Mouse (Mus musculus) G1E (cell line): ENCODE measurements around the gene Uqcr10. TPM values are rescaled to one million over a fixed set of nuclear protein-coding genes. Genes with fewer than 3 reads are reported as not detected.

ENCODE experiments used
- ATAC-seq: 2 replicates; pipeline ENCODE4 v1.8.0; 2016; ENCODE audit warnings: mild to moderate bottlenecking; ENCODE audit not compliant: insufficient number of reproducible peaks, poor library complexity, low FRiP score, severe bottlenecking; ENCODE audit errors: extremely low read depth
- DNase-seq: peaks from one replicate; pipeline ENCODE4 v3.0.0; 2012; ENCODE audit warnings: low spot score
- H3K27me3 ChIP-seq: 2 replicates; pipeline ENCODE4 v1.6.1; 2012; ENCODE audit warnings: mild to moderate bottlenecking, low read length, inconsistent platforms; ENCODE audit not compliant: insufficient read depth
- H3K36me3 ChIP-seq: replicated peaks from 2 replicates; pipeline ENCODE3; 2012; ENCODE audit warnings: mild to moderate bottlenecking, inconsistent platforms
- H3K4me1 ChIP-seq: 2 replicates; pipeline ENCODE4 v1.6.1; 2012; ENCODE audit warnings: low read depth, low read length, inconsistent platforms, mixed read lengths; ENCODE audit not compliant: insufficient read depth
- H3K4me3 ChIP-seq: 2 replicates; pipeline ENCODE4 v1.5.1; 2012; ENCODE audit warnings: low read depth, mild to moderate bottlenecking, inconsistent platforms, low read length, moderate library complexity, mixed read lengths
- H3K9me3 ChIP-seq: replicated peaks from 2 replicates; pipeline ENCODE4 v1.6.1; 2012; ENCODE audit warnings: inconsistent platforms
- CTCF ChIP-seq: IDR thresholded peaks from 2 replicates; pipeline ENCODE4 v1.5.1; 2012; ENCODE audit warnings: low read depth, low read length, inconsistent platforms, mixed read lengths
- GATA1 ChIP-seq: IDR thresholded peaks from 2 replicates; pipeline ENCODE4 v1.6.1; 2012; ENCODE audit warnings: borderline replicate concordance, low read length, inconsistent platforms, mixed read lengths
- GATA2 ChIP-seq: IDR thresholded peaks from 2 replicates; pipeline ENCODE4 v1.6.1; 2012; ENCODE audit warnings: low read depth, low read length, inconsistent platforms, borderline replicate concordance
- POLR2AphosphoS5 ChIP-seq: IDR thresholded peaks from 2 replicates; pipeline ENCODE4 v1.6.1; 2012; ENCODE audit warnings: low read depth, low read length, inconsistent platforms; ENCODE audit not compliant: insufficient replicate concordance
- TAL1 ChIP-seq: conservative IDR thresholded peaks from 2 replicates; pipeline ENCODE4 v1.6.1; 2012; ENCODE audit warnings: low read depth, low read length, inconsistent platforms, mixed read lengths
- polyA plus RNA-seq: library from polyadenylated mRNA; stranded (reverse); fragments of >175 nt; gene quantifications from 2 replicates; pipeline ENCODE4 v1.2.3, GENCODE M21; 2012
- total RNA-seq, 2 experiments: library from RNA; stranded (forward) in 1 of 2; stranded (reverse) in 1 of 2; fragments of 200-1000 nt in 1 of 2; fragments of >200 nt in 1 of 2; fragmentation: Nextera tagmentation in 1 of 2; gene quantifications; 2 replicates each; pipeline ENCODE4 v1.2.3; 2014 to 2017

Gene Uqcr10
- total and polyA plus RNA-seq, 3 experiments: 23.8 to 191 (median 142) TPM

GRCm38 (mm10) chr11:4683516-4683915, 20.6 kb downstream of the Uqcr10 start:
- H3K36me3 ChIP-seq: peaks cover 68% of the 10 kb centered on the region
- TF ChIP-seq POLR2AphosphoS5 (no peak), TAL1 (no peak), CTCF (no peak), GATA2 (no peak), GATA1 (no peak)
- ATAC-seq (no peak), DNase-seq (no peak)
- 0 out of 2 replicates have a peak, but pooled peaks cover 1% of the 10 kb centered on the region for H3K27me3 ChIP-seq
- H3K4me1 ChIP-seq: no peaks in the 10 kb centered on the region
- no peak overlapping the region for H3K4me3 ChIP-seq
- no peaks in the 10 kb centered on the region for H3K9me3 ChIP-seq

- H3K4me3 ChIP-seq: no peak overlapping the region
- peaks cover 17% of the 10 kb centered on the region for H3K4me1 ChIP-seq
- DNase-seq: no peak
- no peaks in the 10 kb centered on the region for H3K9me3 ChIP-seq
- no peaks in the 10 kb centered on the region for H3K27me3 ChIP-seq
- H3K36me3 ChIP-seq: peaks cover 96% of the 10 kb centered on the region
- no peak for ATAC-seq
- TF ChIP-seq TAL1: no peak
These were observed 24.0 kb downstream of the Uqcr10 start for GRCm38 (mm10) chr11:4680126-4680525.

DNA sequence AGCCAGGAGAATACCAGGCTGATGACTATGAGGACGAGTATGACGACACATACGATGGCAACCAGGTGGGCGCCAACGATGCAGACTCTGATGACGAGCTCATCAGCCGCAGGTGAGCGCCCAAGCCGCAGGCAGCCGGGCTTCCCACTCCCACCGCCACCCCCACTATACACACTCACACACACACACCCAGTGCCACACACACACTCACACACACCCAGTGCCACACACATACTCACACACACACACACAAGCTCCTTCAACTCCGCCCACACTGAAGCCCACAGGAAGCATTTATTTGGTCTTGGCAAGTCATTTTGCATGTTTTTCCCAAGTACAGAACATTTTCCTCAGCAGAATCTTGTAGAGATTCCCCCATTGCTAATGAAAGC, 24.7 kb downstream of the Uqcr10 start:
- ATAC-seq (no peak), DNase-seq (no peak)
- no peak overlapping the region for H3K4me3 ChIP-seq
- H3K27me3 ChIP-seq: no peaks in the 10 kb centered on the region
- H3K36me3 ChIP-seq: peaks cover 98% of the 10 kb centered on the region
- no peaks in the 10 kb centered on the region for H3K9me3 ChIP-seq
- TF ChIP-seq CTCF (no peak), GATA2 (no peak), GATA1 (no peak), TAL1 (no peak), POLR2AphosphoS5 (no peak)
- H3K4me1 ChIP-seq: peaks cover 20% of the 10 kb centered on the region

DNA sequence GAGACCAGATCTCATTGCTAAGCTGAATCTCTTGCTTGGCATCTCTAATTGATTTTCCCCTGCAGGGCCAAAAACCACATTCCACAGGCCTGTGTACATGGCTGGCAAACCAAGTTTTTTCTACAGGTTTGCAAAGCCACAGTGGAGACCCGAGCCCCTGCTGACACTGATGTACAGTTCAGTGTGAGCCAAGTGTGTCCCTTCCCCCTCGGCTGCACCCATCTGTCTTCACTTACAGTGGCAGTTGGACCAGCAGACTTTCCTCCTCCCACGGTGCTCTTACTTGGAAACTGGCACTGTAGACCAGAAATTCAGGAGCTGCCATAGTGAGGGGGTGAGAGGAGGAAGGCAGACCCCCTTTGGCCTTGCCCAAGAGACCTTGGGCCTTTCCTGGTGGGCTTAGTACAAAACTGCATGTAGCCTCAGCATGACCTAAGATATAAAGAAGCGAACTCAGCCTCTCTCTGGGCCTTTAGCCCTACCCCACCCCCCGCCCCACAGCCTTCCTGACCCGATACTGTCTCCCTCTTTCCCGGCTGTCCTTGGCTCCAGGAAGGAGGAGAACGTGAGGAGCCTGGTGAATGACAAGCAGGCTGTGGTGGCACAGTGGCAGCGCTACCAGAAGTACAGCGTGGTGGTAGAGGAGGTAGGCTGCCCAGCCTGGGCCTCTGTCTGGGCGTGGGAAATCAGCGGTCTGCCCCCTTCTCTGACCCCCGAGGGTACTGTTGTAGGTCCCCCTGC, 25.3 kb downstream of the Uqcr10 start:
- DNase-seq (no peak), ATAC-seq (no peak)
- H3K27me3 ChIP-seq: no peaks in the 10 kb centered on the region
- no peaks in the 10 kb centered on the region for H3K9me3 ChIP-seq
- peaks cover 20% of the 10 kb centered on the region for H3K4me1 ChIP-seq
- H3K36me3 ChIP-seq: peaks cover 98% of the 10 kb centered on the region
- TF ChIP-seq POLR2AphosphoS5: no peak
- TF ChIP-seq CTCF: no peak
- no peak for TF ChIP-seq TAL1
- TF ChIP-seq GATA1: no peak
- TF ChIP-seq GATA2: no peak
- no peak overlapping the region for H3K4me3 ChIP-seq

- TF ChIP-seq CTCF: no peak
- no peak for TF ChIP-seq GATA2
- no peak for TF ChIP-seq TAL1
- ATAC-seq: peak; percentile 69; the same call in 1 of the 2 replicates
These were observed 26.8 kb downstream of the Uqcr10 start for GRCm38 (mm10) chr11:4677250-4677872.

GRCm38 (mm10) chr11:4675693-4676092, 28.4 kb downstream of the Uqcr10 start:
- TF ChIP-seq GATA2 (no peak), CTCF (no peak), GATA1 (no peak), POLR2AphosphoS5 (no peak), TAL1 (no peak)
- no peak for ATAC-seq
- Histone ChIP-seq H3K4me3 (no peak overlapping the region), H3K4me1 (peaks cover 20% of the 10 kb centered on the region), H3K36me3 (peaks cover 98% of the 10 kb centered on the region), H3K9me3 (no peaks in the 10 kb centered on the region), H3K27me3 (no peaks in the 10 kb centered on the region)
- no peak for DNase-seq

More at GRCm38 (mm10) chr11:4677250-4677872, 26.8 kb downstream of the Uqcr10 start:
- Histone ChIP-seq H3K4me1 (peaks cover 20% of the 10 kb centered on the region), H3K36me3 (peaks cover 98% of the 10 kb centered on the region), H3K27me3 (no peaks in the 10 kb centered on the region), H3K4me3 (peak overlapping the region; percentile 25; the same call in 1 of the 2 replicates), H3K9me3 (no peaks in the 10 kb centered on the region)
- peak; percentile 56 for DNase-seq

DNA sequence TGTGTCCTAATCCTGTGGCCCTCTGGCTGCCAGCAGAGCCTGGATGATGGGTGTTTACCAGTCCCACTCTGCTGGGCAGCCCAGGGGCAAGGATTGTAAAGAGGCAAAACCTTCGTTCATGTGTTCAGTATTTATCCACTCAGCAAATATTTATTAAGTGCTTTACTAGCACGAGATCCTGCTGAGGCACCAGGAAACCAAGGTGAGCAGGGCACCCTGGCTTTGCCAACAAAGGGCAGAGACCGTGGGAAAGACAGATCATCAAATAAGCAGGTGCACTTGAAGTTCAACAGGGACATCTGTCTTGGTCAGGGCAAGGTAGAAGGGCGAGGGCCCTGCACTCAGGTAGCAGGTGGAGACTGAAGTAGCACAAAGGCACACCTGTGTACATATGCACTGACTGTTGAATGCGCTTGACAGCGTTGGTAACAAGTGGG, 29.0 kb downstream of the Uqcr10 start:
- no peaks in the 10 kb centered on the region for H3K9me3 ChIP-seq
- H3K4me1 ChIP-seq: peaks cover 20% of the 10 kb centered on the region
- H3K4me3 ChIP-seq: no peak overlapping the region
- ATAC-seq: no peak
- no peak for TF ChIP-seq POLR2AphosphoS5
- no peak for TF ChIP-seq TAL1
- no peak for TF ChIP-seq GATA1
- no peak for TF ChIP-seq CTCF
- TF ChIP-seq GATA2: no peak
- DNase-seq: no peak
- peaks cover 98% of the 10 kb centered on the region for H3K36me3 ChIP-seq
- no peaks in the 10 kb centered on the region for H3K27me3 ChIP-seq
